Comparison of ENCODE assay signal across 30 mouse cellular contexts in the genomic region with DNA sequence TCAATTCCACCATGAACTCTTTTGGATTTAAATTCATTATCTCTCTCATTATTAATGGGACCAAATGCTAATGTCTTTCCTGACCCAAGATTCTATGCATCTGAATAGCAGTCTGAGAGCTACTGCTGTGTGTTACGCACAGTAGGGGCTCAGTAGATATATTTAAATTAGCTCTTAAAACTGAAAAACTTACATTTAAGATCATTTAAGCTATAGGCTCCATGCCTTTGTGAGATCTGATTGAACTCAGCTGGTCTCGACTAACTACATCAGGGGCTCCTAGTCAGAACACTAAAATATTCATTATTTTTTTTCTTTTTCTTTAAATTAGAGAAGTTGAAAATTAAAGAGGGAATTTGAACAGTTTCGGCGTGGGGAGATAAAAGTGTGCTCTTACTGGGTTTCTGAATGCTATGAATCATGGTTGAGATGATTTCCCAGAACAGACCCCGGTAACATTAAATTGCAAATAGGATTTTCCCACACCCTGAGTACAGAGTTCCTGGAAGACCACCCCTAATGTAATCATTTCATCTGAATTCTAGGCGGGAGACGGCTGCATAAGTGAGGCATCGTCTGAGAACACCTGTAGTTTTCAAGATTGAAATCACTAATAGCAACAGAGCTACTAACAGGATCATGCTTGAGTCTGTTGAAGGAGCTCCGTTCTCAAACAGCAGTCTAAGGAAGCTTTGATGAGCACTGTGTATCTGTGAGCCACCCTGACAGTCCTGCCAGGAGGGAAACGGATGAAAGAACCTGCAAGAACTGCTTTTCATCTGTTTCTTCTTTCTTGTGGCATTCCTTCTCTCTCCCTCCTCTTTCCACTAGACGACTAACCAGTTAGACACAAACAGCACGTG.
DNase-seq lines count a peak whose midpoint lies in the region; ATAC-seq and TF ChIP-seq lines count a peak whose summit lies in the region.
"Had no signal": no experiment of that assay in that cellular context is flagged by ENCODE, and none has a peak within 500 bp of the region (broad histone marks: within the 10 kb centered on the region; RNA-seq: fewer than 3 reads in every experiment).

No protein-coding gene starts in this region.

- H3K9me3 ChIP-seq in forebrain, embryonic 11.5 days (ENCODE audit: control insufficient read depth, low read length), result no peaks in the 10 kb centered on the region
- no peaks in the 10 kb centered on the region for H3K9me3 ChIP-seq in forebrain, embryonic 10.5 days
- no peaks in the 10 kb centered on the region for H3K9me3 ChIP-seq in midbrain, embryonic 13.5 days
- no peaks in the 10 kb centered on the region for H3K9me3 ChIP-seq in midbrain, embryonic 10.5 days (replicated peaks)
- H3K9me3 ChIP-seq in forebrain, postnatal 0 days (ENCODE audit: low read length), result no peaks in the 10 kb centered on the region
- H3K9me3 ChIP-seq: embryonic facial prominence, embryonic 13.5 days; heart, embryonic 13.5 days; neural tube, embryonic 12.5 days; stomach, embryonic 15.5 days had no signal

- no peak overlapping the region for H3K4me2 ChIP-seq in forebrain, embryonic 11.5 days (ENCODE audit: low read depth, low read length, severe bottlenecking)
- H3K4me2 ChIP-seq in midbrain, embryonic 13.5 days (replicated peaks), result no peak overlapping the region
- H3K4me2 ChIP-seq in forebrain, postnatal 0 days (ENCODE audit: low read depth), result no peak overlapping the region
- H3K4me2 ChIP-seq: embryonic facial prominence, embryonic 13.5 days; heart, embryonic 13.5 days; lung, embryonic 14.5 days; neural tube, embryonic 12.5 days; stomach, embryonic 15.5 days had no signal

- H3K4me3 ChIP-seq in forebrain, embryonic 11.5 days (ENCODE audit: low read depth, low read length), result no peak overlapping the region
- no peak overlapping the region for H3K4me3 ChIP-seq in forebrain, embryonic 10.5 days
- no peak overlapping the region for H3K4me3 ChIP-seq in midbrain, embryonic 13.5 days (replicated peaks)
- no peak overlapping the region for H3K4me3 ChIP-seq in midbrain, embryonic 10.5 days
- H3K4me3 ChIP-seq in forebrain, postnatal 0 days (ENCODE audit: low read depth, low read length), result no peak overlapping the region
- H3K4me3 ChIP-seq: embryonic facial prominence, embryonic 13.5 days; heart, embryonic 13.5 days; neural tube, embryonic 12.5 days; stomach, embryonic 15.5 days had no signal

- no peak overlapping the region for H3K27ac ChIP-seq in forebrain, embryonic 11.5 days (ENCODE audit: low read depth, low read length)
- no peak overlapping the region for H3K27ac ChIP-seq in forebrain, embryonic 10.5 days
- H3K27ac ChIP-seq in midbrain, embryonic 13.5 days, result no peak overlapping the region
- no peak overlapping the region for H3K27ac ChIP-seq in midbrain, embryonic 10.5 days (replicated peaks)
- no peak overlapping the region for H3K27ac ChIP-seq in forebrain, postnatal 0 days (ENCODE audit: low read depth, low read length)
- H3K27ac ChIP-seq: embryonic facial prominence, embryonic 13.5 days; heart, embryonic 13.5 days; liver, embryonic 14.5 days; neural tube, embryonic 12.5 days; stomach, embryonic 15.5 days had no signal

- no peaks in the 10 kb centered on the region for H3K4me1 ChIP-seq in forebrain, embryonic 11.5 days (replicated peaks; ENCODE audit: control insufficient read depth, insufficient read depth, low read length)
- H3K4me1 ChIP-seq in forebrain, embryonic 10.5 days, result peaks cover 5% of the 10 kb centered on the region; the same call in 1 of the 2 replicates
- H3K4me1 ChIP-seq in midbrain, embryonic 13.5 days (replicated peaks), result no peaks in the 10 kb centered on the region
- H3K4me1 ChIP-seq in midbrain, embryonic 10.5 days, result no peaks in the 10 kb centered on the region
- H3K4me1 ChIP-seq in forebrain, postnatal 0 days (ENCODE audit: insufficient read depth), result no peaks in the 10 kb centered on the region
- H3K4me1 ChIP-seq: embryonic facial prominence, embryonic 13.5 days; heart, embryonic 13.5 days; neural tube, embryonic 12.5 days; stomach, embryonic 15.5 days had no signal

- ATAC-seq in forebrain, embryonic 11.5 days (replicated peaks; ENCODE audit: low FRiP score), result 0 out of 2 replicates have a peak, but pooled peaks have one; percentile 39
- peak; percentile 76 for ATAC-seq in midbrain, embryonic 13.5 days
- ATAC-seq in forebrain, postnatal 0 days, result peak; percentile 65
- ATAC-seq: activated CD4-positive, CD25-positive, alpha-beta regulatory T cell, adult 4 months; inflammation-experienced regulatory T-cells, adult 6 months had no signal

- no peak overlapping the region for H3K9ac ChIP-seq in forebrain, embryonic 11.5 days (ENCODE audit: low read length)
- no peak overlapping the region for H3K9ac ChIP-seq in midbrain, embryonic 13.5 days (replicated peaks)
- no peak overlapping the region for H3K9ac ChIP-seq in forebrain, postnatal 0 days
- H3K9ac ChIP-seq: embryonic facial prominence, embryonic 13.5 days; heart, embryonic 13.5 days; liver, embryonic 14.5 days; lung, embryonic 14.5 days; neural tube, embryonic 12.5 days; stomach, embryonic 15.5 days had no signal

- H3K27me3 ChIP-seq in forebrain, embryonic 11.5 days (ENCODE audit: control insufficient read depth, insufficient read depth, low read length), result no peaks in the 10 kb centered on the region
- H3K27me3 ChIP-seq in forebrain, embryonic 10.5 days (ENCODE audit: poor library complexity, severe bottlenecking), result no peaks in the 10 kb centered on the region
- H3K27me3 ChIP-seq in midbrain, embryonic 13.5 days, result no peaks in the 10 kb centered on the region
- no peaks in the 10 kb centered on the region for H3K27me3 ChIP-seq in midbrain, embryonic 10.5 days (ENCODE audit: low read depth, poor library complexity, severe bottlenecking)
- H3K27me3 ChIP-seq in forebrain, postnatal 0 days (ENCODE audit: insufficient read depth, low read length), result no peaks in the 10 kb centered on the region
- H3K27me3 ChIP-seq: CH12.LX; embryonic facial prominence, embryonic 13.5 days; heart, embryonic 13.5 days; neural tube, embryonic 12.5 days; stomach, embryonic 15.5 days had no signal

- no peak for DNase-seq in forebrain, embryonic 11.5 days (ENCODE audit: low spot score)
- DNase-seq in forebrain, embryonic 10.5 days (ENCODE audit: extremely low spot score, low spot score), result no peak
- no peak for DNase-seq in midbrain, embryonic 10.5 days (ENCODE audit: low spot score)
- DNase-seq in forebrain, postnatal 0 days, result no peak
- DNase-seq in spleen, postnatal 14 days (ENCODE audit: low spot score in 2 of 2), result no peak
- DNase-seq in ovary, postnatal 14 days (ENCODE audit: low spot score), result no peak
- DNase-seq: adrenal gland, adult 2 months; adrenal gland, postnatal 36 days; cerebellum, adult 8-10 months; cerebellum, postnatal 25 days; gastrocnemius, postnatal 10 days; heart, postnatal 10 days; kidney, adult 11 months; kidney, postnatal 14 days; layer of hippocampus, adult 9-11 months; liver; lung, embryonic 14.5 days; lung, postnatal 14 days; retina, postnatal 1 day; right cerebral cortex, postnatal 14 days; thymus, postnatal 14 days had no signal

- WGBS in forebrain, embryonic 11.5 days, result 65% methylated on average over 12 of the region's 12 CpGs
- 66% methylated on average over 12 of the region's 12 CpGs for WGBS in forebrain, embryonic 10.5 days
- 59% methylated on average over 12 of the region's 12 CpGs for WGBS in midbrain, embryonic 13.5 days
- 78% methylated on average over 12 of the region's 12 CpGs for WGBS in midbrain, embryonic 10.5 days
- WGBS in forebrain, postnatal 0 days, result 48% methylated on average over 12 of the region's 12 CpGs

- TF ChIP-seq CTCF in forebrain, postnatal 0 days (IDR thresholded peaks at IDR 0.05; ENCODE audit: low read depth), result no peak

- H3K36me3 ChIP-seq in forebrain, embryonic 11.5 days (ENCODE audit: control insufficient read depth, insufficient read depth, low read length), result no peaks in the 10 kb centered on the region
- H3K36me3 ChIP-seq in forebrain, embryonic 10.5 days (replicated peaks), result no peaks in the 10 kb centered on the region
- H3K36me3 ChIP-seq in midbrain, embryonic 13.5 days, result no peaks in the 10 kb centered on the region
- no peaks in the 10 kb centered on the region for H3K36me3 ChIP-seq in midbrain, embryonic 10.5 days
- no peaks in the 10 kb centered on the region for H3K36me3 ChIP-seq in forebrain, postnatal 0 days (ENCODE audit: insufficient read depth)
- H3K36me3 ChIP-seq: embryonic facial prominence, embryonic 13.5 days; heart, embryonic 13.5 days; neural tube, embryonic 12.5 days; stomach, embryonic 15.5 days had no signal
